Mouse (Mus musculus): Measurements from ENCODE around the gene Ccr7. TPM values are rescaled to one million over a fixed set of nuclear protein-coding genes. Genes with fewer than 3 reads are reported as not detected.

The Ccr7 gene
- polyA plus RNA-seq, 3 experiments from 2014 or later, result 16.6 to 295 (median 286) TPM

Other genes with a start within 250 kb of the Ccr7 start
- gene Cdc6, start 247.3 kb downstream of the Ccr7 start, polyA plus RNA-seq (2017; shearing (Covaris generic)), result 10 to 100 TPM in 1 of 3 experiments, 1 to 10 TPM in 2; 5.1 to 40.6 (median 5.2) TPM
- gene Rara, start 227.3 kb downstream of the Ccr7 start, polyA plus RNA-seq (2017; shearing (Covaris generic)), result 1 to 10 TPM; 7.4 to 8.1 (median 7.6) TPM
- not detected for gene Gjd3, start 172.1 kb downstream of the Ccr7 start, polyA plus RNA-seq (2017; shearing (Covaris generic))
- gene Top2a, start 130.9 kb downstream of the Ccr7 start, polyA plus RNA-seq (2017; shearing (Covaris generic)), result 100 to 1,000 TPM in 1 of 3 experiments, 10 to 100 TPM in 2; 34.9 to 332 (median 36.3) TPM
- gene Igfbp4, start 113.8 kb downstream of the Ccr7 start, polyA plus RNA-seq (2017; shearing (Covaris generic)), result 10 to 100 TPM in 2 of 3 experiments, under 1 TPM in 1; 0.09 to 20.6 (median 14.8) TPM
- under 1 TPM; 0.30 to 0.58 (median 0.51) TPM for gene Tns4, start 65.8 kb downstream of the Ccr7 start, polyA plus RNA-seq (2017; shearing (Covaris generic))
- 100 to 1,000 TPM; 127 to 184 (median 159) TPM for gene Smarce1, start 75.9 kb upstream of the Ccr7 start, polyA plus RNA-seq (2017; shearing (Covaris generic))
- gene Krt222, start 89.0 kb upstream of the Ccr7 start, polyA plus RNA-seq (2017; shearing (Covaris generic)), result 1 to 10 TPM; 2.1 to 2.7 (median 2.1) TPM
- not detected for gene Krt24, start 130.2 kb upstream of the Ccr7 start, polyA plus RNA-seq (2017; shearing (Covaris generic))
- gene Krt25, start 167.9 kb upstream of the Ccr7 start, polyA plus RNA-seq (2017; shearing (Covaris generic)), result not detected
- not detected for gene Krt26, start 182.9 kb upstream of the Ccr7 start, polyA plus RNA-seq (2017; shearing (Covaris generic))
- gene Krt27, start 196.0 kb upstream of the Ccr7 start, polyA plus RNA-seq (2017; shearing (Covaris generic)), result not detected
- not detected for gene Krt28, start 219.8 kb upstream of the Ccr7 start, polyA plus RNA-seq (2017; shearing (Covaris generic))
- gene Krt10, start 234.3 kb upstream of the Ccr7 start, polyA plus RNA-seq (2017; shearing (Covaris generic)), result 10 to 100 TPM in 1 of 3 experiments, 1 to 10 TPM in 2; 4.5 to 13.5 (median 7.3) TPM